Mouse (Mus musculus) layer of hippocampus, adult 8-10 months (tissue): ENCODE measurements at regions not wholly inside any gene's neighbourhood (a gene's known extent, or its start where the extent isn't known, plus 50 kb on each side); places are given as distances from the start of the nearest gene placed in this dataset.

Experiments used
- DNase-seq, 2 experiments: peaks; one replicate each; pipeline ENCODE4 v3.0.0; 2022; ENCODE audit warnings: low spot score in 2 of 2

GRCm38 (mm10) chr6:51178061-51178791, 254.2 kb upstream of the Nfe2l3 start:
- DNase-seq = no peak

- DNase-seq = no peak
These were observed 253.6 kb upstream of the Nfe2l3 start for GRCm38 (mm10) chr6:51178799-51179398.

GRCm38 (mm10) chr6:51179741-51180537, 252.5 kb upstream of the Nfe2l3 start:
- DNase-seq = no peak

- no peak for DNase-seq
These were observed 251.3 kb upstream of the Nfe2l3 start for GRCm38 (mm10) chr6:51180881-51181875.

- DNase-seq = no peak
These were observed 250.6 kb upstream of the Nfe2l3 start for GRCm38 (mm10) chr6:51181905-51182304.

- no peak for DNase-seq
These were observed 249.6 kb upstream of the Nfe2l3 start for GRCm38 (mm10) chr6:51182771-51183284.

- DNase-seq = no peak
These were observed 248.7 kb upstream of the Nfe2l3 start for GRCm38 (mm10) chr6:51183576-51184420.

GRCm38 (mm10) chr6:51184500-51184899, 248.0 kb upstream of the Nfe2l3 start:
- DNase-seq = no peak

- DNase-seq = no peak
These were observed 247.3 kb upstream of the Nfe2l3 start for GRCm38 (mm10) chr6:51185201-51185600.

- no peak for DNase-seq
These were observed 243.3 kb upstream of the Nfe2l3 start for GRCm38 (mm10) chr6:51189173-51189572.

GRCm38 (mm10) chr6:51192826-51193225, 239.6 kb upstream of the Nfe2l3 start:
- DNase-seq = no peak

- no peak for DNase-seq
These were observed 239.1 kb upstream of the Nfe2l3 start for GRCm38 (mm10) chr6:51193356-51193755.

GRCm38 (mm10) chr6:51196391-51196790, 236.1 kb upstream of the Nfe2l3 start:
- no peak for DNase-seq

GRCm38 (mm10) chr6:51197000-51197774, 235.3 kb upstream of the Nfe2l3 start:
- no peak for DNase-seq

GRCm38 (mm10) chr6:51200207-51200606, 232.3 kb upstream of the Nfe2l3 start:
- DNase-seq = no peak

GRCm38 (mm10) chr6:51200837-51201236, 231.6 kb upstream of the Nfe2l3 start:
- no peak for DNase-seq

GRCm38 (mm10) chr6:51204306-51204705, 228.2 kb upstream of the Nfe2l3 start:
- DNase-seq = no peak

- DNase-seq = no peak
These were observed 227.1 kb upstream of the Nfe2l3 start for GRCm38 (mm10) chr6:51205411-51205810.
